Mouse (Mus musculus): ENCODE measurements around the gene Fkbp4.

DNA sequence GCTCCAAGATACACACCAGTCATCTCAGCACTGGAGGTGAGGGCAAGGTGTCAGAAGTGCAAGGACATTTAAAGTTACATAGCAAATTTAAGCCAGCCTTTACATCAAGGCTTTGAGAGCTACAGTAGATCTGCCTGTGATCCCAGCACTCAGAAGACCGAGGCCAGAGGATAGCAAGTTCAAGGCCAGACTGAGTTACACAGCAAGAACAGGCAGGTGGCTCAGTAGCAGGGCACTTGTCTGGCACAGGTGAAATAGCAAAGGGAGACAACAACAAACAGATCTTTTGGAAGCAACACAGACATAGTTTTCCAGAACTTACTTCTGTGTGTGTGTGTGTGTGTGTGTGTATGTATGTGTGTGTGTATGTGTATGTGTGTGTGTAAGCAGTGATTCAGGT, 20.4 kb downstream of the Fkbp4 start:
- TF ChIP-seq CTCF (IDR thresholded peaks at IDR 0.05; ENCODE audit: low read depth, low read length), result no peak
- no peak for TF ChIP-seq POLR2A (IDR thresholded peaks at IDR 0.05; ENCODE audit: insufficient read depth, low read length)
- TF ChIP-seq EP300 (IDR thresholded peaks at IDR 0.05; ENCODE audit: insufficient read depth, low read depth, low read length), result no peak
